Mouse (Mus musculus): ENCODE measurements around the gene Plekhg2. TPM values are rescaled to one million over a fixed set of nuclear protein-coding genes. Genes with fewer than 3 reads are reported as not detected.

Gene Plekhg2
- polyA plus RNA-seq, 1 experiment = 66.4 TPM

DNA sequence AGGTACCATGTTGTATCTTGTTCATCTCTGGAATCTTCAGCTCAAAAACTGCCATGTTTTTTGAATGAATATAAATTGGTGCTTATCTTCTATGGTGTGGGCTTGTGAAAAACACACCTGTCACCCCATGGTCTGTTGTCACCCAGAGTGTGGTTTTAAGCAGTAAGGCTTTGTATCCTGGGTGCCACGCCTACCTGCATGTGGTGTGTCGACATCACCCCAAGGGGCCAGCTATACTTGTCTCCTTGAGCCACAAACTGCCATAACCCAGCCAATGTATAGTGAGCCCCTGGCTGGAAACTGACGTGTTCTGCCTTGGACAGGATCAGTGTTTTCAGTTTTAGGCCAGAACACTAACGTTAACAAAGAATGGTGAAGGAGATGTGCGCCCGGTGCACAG, 11.8 kb upstream of the Plekhg2 start:
- peaks cover 35% of the 10 kb centered on the region for H3K4me1 ChIP-seq (ENCODE audit: control insufficient read depth, insufficient read depth, insufficient read length)
- WGBS = 25% methylated on average over 6 of the region's 6 CpGs

DNA sequence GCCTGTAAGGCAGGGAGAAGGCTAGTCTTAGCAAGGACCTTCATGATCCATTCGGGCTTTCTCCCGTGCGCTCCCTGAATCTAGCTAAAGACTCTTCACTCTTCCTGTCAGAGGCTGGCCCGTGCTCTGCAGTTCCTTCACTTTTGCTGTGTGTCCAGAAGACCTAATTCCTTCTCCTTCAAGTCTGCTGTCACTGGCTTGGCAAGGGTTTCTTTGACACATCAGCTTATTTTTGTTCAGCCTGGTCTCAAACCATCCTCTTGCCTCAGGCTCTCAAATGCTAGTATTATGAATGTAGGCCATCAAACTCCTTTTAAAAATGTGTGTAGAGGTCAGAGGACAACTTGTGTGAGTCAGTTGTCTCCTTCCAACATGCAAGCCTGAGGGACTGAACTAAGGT, 11.2 kb upstream of the Plekhg2 start:
- no peak for DNase-seq (ENCODE audit: low read depth in 1 of 2, low spot score in 2 of 2)
- Histone ChIP-seq H3K4me3 (ENCODE audit: extremely low read depth, insufficient read depth, insufficient read length) (peak overlapping the region; percentile 19; the same call in 1 of the 2 replicates), H3K27me3 (ENCODE audit: control insufficient read depth, insufficient read depth, low read length) (no peaks in the 10 kb centered on the region), H3K27ac (ENCODE audit: insufficient read depth, low read length) (peak overlapping the region; percentile 97), H3K36me3 (ENCODE audit: control insufficient read depth, insufficient read depth, low read length) (no peaks in the 10 kb centered on the region; the same call in 1 of the 2 replicates), H3K4me1 (ENCODE audit: control insufficient read depth, insufficient read depth, insufficient read length) (peaks cover 35% of the 10 kb centered on the region)
- no peak for TF ChIP-seq CTCF (IDR thresholded peaks at IDR 0.05; ENCODE audit: extremely low read depth, insufficient read depth, insufficient read length, insufficient replicate concordance)
- TF ChIP-seq POLR2A (IDR thresholded peaks at IDR 0.05; ENCODE audit: low read depth, low read length) = no peak
- 51% methylated on average over 4 of the region's 4 CpGs for WGBS

More for the DNA sequence above, 11.8 kb upstream of the Plekhg2 start:
- no peak for TF ChIP-seq CTCF (IDR thresholded peaks at IDR 0.05; ENCODE audit: extremely low read depth, insufficient read depth, insufficient read length, insufficient replicate concordance)
- no peak; the same call in 1 of the 2 replicates for TF ChIP-seq POLR2A (IDR thresholded peaks at IDR 0.05; ENCODE audit: low read depth, low read length)
- Histone ChIP-seq H3K4me3 (ENCODE audit: extremely low read depth, insufficient read depth, insufficient read length) (no peak overlapping the region), H3K36me3 (ENCODE audit: control insufficient read depth, insufficient read depth, low read length) (peaks cover 2% of the 10 kb centered on the region), H3K27ac (ENCODE audit: insufficient read depth, low read length) (peak overlapping the region; percentile 97), H3K27me3 (ENCODE audit: control insufficient read depth, insufficient read depth, low read length) (no peaks in the 10 kb centered on the region)
- DNase-seq (ENCODE audit: low read depth in 1 of 2, low spot score in 2 of 2) = peak; percentile 47 to 56

DNA sequence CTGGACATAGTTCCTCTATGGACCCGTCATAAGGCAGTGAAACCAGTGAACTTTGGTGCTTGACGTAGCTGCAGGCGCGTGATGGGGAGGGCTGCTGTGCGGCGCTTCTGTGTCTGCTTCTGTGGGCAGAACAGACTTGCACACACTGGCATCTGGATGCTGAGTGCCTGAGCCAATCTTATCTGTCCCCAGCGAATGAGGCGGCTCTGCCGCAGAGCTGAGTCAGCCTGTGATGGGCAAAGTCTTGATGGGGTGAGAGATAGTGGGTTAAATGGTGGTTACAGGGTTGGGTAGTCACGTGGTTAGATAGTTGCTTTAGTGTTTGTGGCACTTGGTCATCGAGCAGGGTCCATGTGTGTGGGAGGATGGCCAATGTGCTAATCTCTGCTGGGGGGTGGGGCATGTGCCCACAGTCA, 10.6 kb upstream of the Plekhg2 start:
- Histone ChIP-seq H3K36me3 (ENCODE audit: control insufficient read depth, insufficient read depth, low read length) (peaks cover 4% of the 10 kb centered on the region), H3K4me3 (ENCODE audit: extremely low read depth, insufficient read depth, insufficient read length) (peak overlapping the region; percentile 19), H3K27ac (ENCODE audit: insufficient read depth, low read length) (peak overlapping the region; percentile 97), H3K4me1 (ENCODE audit: control insufficient read depth, insufficient read depth, insufficient read length) (peaks cover 35% of the 10 kb centered on the region), H3K27me3 (ENCODE audit: control insufficient read depth, insufficient read depth, low read length) (no peaks in the 10 kb centered on the region)
- peak; percentile 67 for TF ChIP-seq POLR2A (IDR thresholded peaks at IDR 0.05; ENCODE audit: low read depth, low read length)
- TF ChIP-seq CTCF (IDR thresholded peaks at IDR 0.05; ENCODE audit: extremely low read depth, insufficient read depth, insufficient read length, insufficient replicate concordance) = no peak
- 2% methylated on average over 11 of the region's 11 CpGs for WGBS
- peak; percentile 70 to 90 for DNase-seq (ENCODE audit: low read depth in 1 of 2, low spot score in 2 of 2)

DNA sequence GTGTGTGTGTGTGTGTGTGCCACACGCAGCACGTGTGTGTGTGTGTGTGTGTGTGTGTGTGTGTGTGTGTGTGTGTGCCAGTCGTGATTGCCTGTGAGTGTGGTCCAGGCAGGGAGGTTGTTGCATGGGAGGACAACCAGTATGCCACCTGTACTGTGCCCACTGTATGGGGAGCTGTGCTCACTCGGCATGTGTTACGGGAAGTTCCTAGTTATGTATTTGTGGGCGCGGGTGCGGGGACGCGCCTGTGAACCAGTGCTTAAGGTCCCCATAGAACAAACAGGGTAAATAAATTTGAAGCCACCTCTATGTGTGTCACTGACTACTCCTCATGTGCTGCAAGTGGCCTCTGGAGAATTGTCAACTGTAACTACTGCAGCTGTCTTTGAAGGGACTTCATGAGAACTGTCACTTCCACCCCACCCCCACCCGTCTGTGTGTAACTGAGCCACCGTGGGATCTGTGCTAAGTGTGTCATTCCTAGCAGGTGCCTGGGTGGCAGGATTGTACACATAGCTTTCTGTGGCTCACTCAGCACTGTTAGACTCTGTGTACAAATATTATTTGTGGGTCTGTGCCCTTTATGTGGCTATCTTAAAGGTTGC, 10.1 kb upstream of the Plekhg2 start:
- peak; percentile 66 to 83 for DNase-seq (ENCODE audit: low read depth in 1 of 2, low spot score in 2 of 2)
- TF ChIP-seq CTCF (IDR thresholded peaks at IDR 0.05; ENCODE audit: extremely low read depth, insufficient read depth, insufficient read length, insufficient replicate concordance) (no peak), POLR2A (IDR thresholded peaks at IDR 0.05; ENCODE audit: low read depth, low read length) (no peak)
- H3K4me1 ChIP-seq (ENCODE audit: control insufficient read depth, insufficient read depth, insufficient read length) = peaks cover 35% of the 10 kb centered on the region
- no peaks in the 10 kb centered on the region for H3K27me3 ChIP-seq (ENCODE audit: control insufficient read depth, insufficient read depth, low read length)
- 2% methylated on average over 10 of the region's 12 CpGs for WGBS
- H3K4me3 ChIP-seq (ENCODE audit: extremely low read depth, insufficient read depth, insufficient read length) = peak overlapping the region; percentile 19; the same call in 1 of the 2 replicates
- H3K27ac ChIP-seq (ENCODE audit: insufficient read depth, low read length) = peak overlapping the region; percentile 97
- peaks cover 9% of the 10 kb centered on the region for H3K36me3 ChIP-seq (ENCODE audit: control insufficient read depth, insufficient read depth, low read length)

DNA sequence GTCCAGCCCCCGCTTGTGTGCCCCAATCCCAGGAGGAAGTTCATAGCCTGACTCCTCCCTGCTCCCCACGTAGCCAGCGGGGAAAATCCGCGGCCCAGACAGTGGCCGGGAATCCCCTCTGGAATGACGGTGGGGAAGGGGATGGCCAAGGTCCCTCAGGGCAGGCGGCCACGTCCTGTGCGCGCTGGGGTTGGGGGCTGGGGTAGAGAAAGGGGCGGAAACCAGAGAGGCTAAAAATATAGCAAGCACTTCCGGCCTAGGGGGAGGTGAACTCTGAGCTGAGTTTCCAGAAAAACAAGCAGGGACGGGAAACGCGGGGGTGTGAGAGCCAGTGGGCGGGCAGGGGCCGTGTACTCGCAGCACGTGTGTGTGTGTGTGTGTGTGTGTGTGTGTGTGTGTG, 9.5 kb upstream of the Plekhg2 start:
- H3K27ac ChIP-seq (ENCODE audit: insufficient read depth, low read length) = peak overlapping the region; percentile 99
- no peaks in the 10 kb centered on the region for H3K27me3 ChIP-seq (ENCODE audit: control insufficient read depth, insufficient read depth, low read length)
- peak; percentile 93 to 94 for DNase-seq (ENCODE audit: low read depth in 1 of 2, low spot score in 2 of 2)
- under 1% methylated on average over 20 of the region's 20 CpGs for WGBS
- peaks cover 14% of the 10 kb centered on the region for H3K36me3 ChIP-seq (ENCODE audit: control insufficient read depth, insufficient read depth, low read length)
- peak overlapping the region; percentile 55 for H3K4me3 ChIP-seq (ENCODE audit: extremely low read depth, insufficient read depth, insufficient read length)
- H3K4me1 ChIP-seq (ENCODE audit: control insufficient read depth, insufficient read depth, insufficient read length) = peaks cover 35% of the 10 kb centered on the region
- TF ChIP-seq CTCF (IDR thresholded peaks at IDR 0.05; ENCODE audit: extremely low read depth, insufficient read depth, insufficient read length, insufficient replicate concordance) (no peak), POLR2A (IDR thresholded peaks at IDR 0.05; ENCODE audit: low read depth, low read length) (peak; percentile 45; the same call in 1 of the 2 replicates)

DNA sequence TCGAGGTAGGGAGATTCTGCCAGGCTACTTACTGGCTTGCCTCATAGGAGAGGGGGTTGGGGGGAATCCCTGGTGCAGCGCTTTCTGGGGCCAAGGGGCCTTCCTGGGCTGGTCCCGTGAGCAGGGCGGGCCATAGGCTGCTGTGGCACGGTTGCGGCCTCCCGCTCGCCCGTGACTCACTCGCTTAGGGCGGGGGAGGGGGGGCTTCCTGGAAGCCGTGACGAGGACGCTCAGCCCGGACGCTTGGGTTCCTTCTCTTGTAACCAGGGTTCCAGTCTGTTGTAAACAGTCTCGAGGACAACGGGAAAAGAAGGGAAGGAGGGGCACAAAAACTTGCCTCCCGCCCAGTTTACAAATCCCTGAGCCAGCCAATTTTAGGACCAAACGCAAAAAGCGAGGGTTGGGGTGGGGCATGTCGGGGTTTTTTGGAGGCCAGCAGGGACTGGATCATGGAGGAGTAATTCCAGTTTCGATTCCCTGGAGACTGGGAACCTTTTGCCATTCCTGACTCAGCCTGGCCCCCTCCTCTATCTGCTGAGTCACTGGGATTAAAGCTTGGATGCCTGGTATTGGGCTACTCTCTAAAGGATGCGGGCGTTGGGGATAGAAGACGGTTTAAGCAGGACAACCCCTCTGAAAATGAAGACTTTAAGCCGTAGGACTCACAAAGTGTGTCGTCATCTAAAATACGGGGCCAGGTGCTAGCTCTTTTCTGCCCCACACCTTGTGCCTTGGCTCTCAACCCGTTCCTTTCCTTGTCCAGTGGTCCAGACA, 8.8 kb upstream of the Plekhg2 start:
- Histone ChIP-seq H3K27me3 (ENCODE audit: control insufficient read depth, insufficient read depth, low read length) (no peaks in the 10 kb centered on the region), H3K4me3 (ENCODE audit: extremely low read depth, insufficient read depth, insufficient read length) (peak overlapping the region; percentile 55), H3K36me3 (ENCODE audit: control insufficient read depth, insufficient read depth, low read length) (peaks cover 16% of the 10 kb centered on the region), H3K4me1 (ENCODE audit: control insufficient read depth, insufficient read depth, insufficient read length) (peaks cover 33% of the 10 kb centered on the region), H3K27ac (ENCODE audit: insufficient read depth, low read length) (peak overlapping the region; percentile 99)
- TF ChIP-seq POLR2A (IDR thresholded peaks at IDR 0.05; ENCODE audit: low read depth, low read length) = peak; percentile 70
- no peak for TF ChIP-seq CTCF (IDR thresholded peaks at IDR 0.05; ENCODE audit: extremely low read depth, insufficient read depth, insufficient read length, insufficient replicate concordance)
- DNase-seq (ENCODE audit: low read depth in 1 of 2, low spot score in 2 of 2) = peak; percentile 91 to 95
- under 1% methylated on average over 30 of the region's 30 CpGs for WGBS
